Mouse (Mus musculus): ENCODE measurements around the gene Pomp. TPM values are rescaled to one million over a fixed set of nuclear protein-coding genes. Genes with fewer than 3 reads are reported as not detected.

Gene Pomp
- polyA plus RNA-seq, 1 experiment from 2014 or later, result 497 TPM

- H3K4me1 ChIP-seq, result no peaks in the 10 kb centered on the region
- no peaks in the 10 kb centered on the region for H3K9me3 ChIP-seq
- H3K4me2 ChIP-seq (replicated peaks), result no peak overlapping the region
- no peaks in the 10 kb centered on the region for H3K36me3 ChIP-seq
- H3K27me3 ChIP-seq, result no peaks in the 10 kb centered on the region
- WGBS, result 80% methylated on average over 5 of the region's 5 CpGs
- no peak overlapping the region for H3K4me3 ChIP-seq
- H3K27ac ChIP-seq (replicated peaks), result no peak overlapping the region
- no peak for ATAC-seq (ENCODE audit: low FRiP score, low read depth)
- no peak overlapping the region for H3K9ac ChIP-seq (replicated peaks)
Measured at GRCm38 (mm10) chr5:147911744-147912143, 51.5 kb downstream of the Pomp start.

GRCm38 (mm10) chr5:147913241-147913842 lies 53.1 kb downstream of the Pomp start:
- H3K27me3 ChIP-seq, result no peaks in the 10 kb centered on the region
- H3K4me2 ChIP-seq (replicated peaks), result no peak overlapping the region

GRCm38 (mm10) chr5:147915038-147915566 lies 54.8 kb downstream of the Pomp start:
- H3K9ac ChIP-seq (replicated peaks), result no peak overlapping the region
- H3K27me3 ChIP-seq, result no peaks in the 10 kb centered on the region
- 54% methylated on average over 6 of the region's 6 CpGs for WGBS
- H3K27ac ChIP-seq (replicated peaks), result no peak overlapping the region
- H3K36me3 ChIP-seq, result no peaks in the 10 kb centered on the region
- H3K4me2 ChIP-seq (replicated peaks), result no peak overlapping the region
- no peaks in the 10 kb centered on the region for H3K4me1 ChIP-seq
- H3K9me3 ChIP-seq, result no peaks in the 10 kb centered on the region
- H3K4me3 ChIP-seq, result no peak overlapping the region
- ATAC-seq (ENCODE audit: low FRiP score, low read depth), result no peak

More at GRCm38 (mm10) chr5:147913241-147913842, 53.1 kb downstream of the Pomp start:
- H3K9me3 ChIP-seq, result no peaks in the 10 kb centered on the region
- WGBS, result 46% methylated on average over 14 of the region's 14 CpGs
- no peaks in the 10 kb centered on the region for H3K4me1 ChIP-seq
- H3K9ac ChIP-seq (replicated peaks), result no peak overlapping the region
- no peaks in the 10 kb centered on the region for H3K36me3 ChIP-seq
- no peak overlapping the region for H3K27ac ChIP-seq (replicated peaks)
- no peak overlapping the region for H3K4me3 ChIP-seq
- no peak for ATAC-seq (ENCODE audit: low FRiP score, low read depth)

- no peaks in the 10 kb centered on the region for H3K27me3 ChIP-seq
- H3K4me3 ChIP-seq, result no peak overlapping the region
- no peak overlapping the region for H3K9ac ChIP-seq (replicated peaks)
- no peak overlapping the region for H3K4me2 ChIP-seq (replicated peaks)
- H3K27ac ChIP-seq (replicated peaks), result no peak overlapping the region
- H3K36me3 ChIP-seq, result no peaks in the 10 kb centered on the region
- WGBS, result 84% methylated on average over 9 of the region's 9 CpGs
- no peaks in the 10 kb centered on the region for H3K4me1 ChIP-seq
- ATAC-seq (ENCODE audit: low FRiP score, low read depth), result no peak
- H3K9me3 ChIP-seq, result no peaks in the 10 kb centered on the region
Measured at GRCm38 (mm10) chr5:147916171-147916570, 55.9 kb downstream of the Pomp start.

- WGBS, result 82% methylated on average over 17 of the region's 17 CpGs
- no peak for ATAC-seq (ENCODE audit: low FRiP score, low read depth)
Measured at GRCm38 (mm10) chr5:147918044-147918846, 58.0 kb downstream of the Pomp start.

GRCm38 (mm10) chr5:147924621-147925020 lies 64.4 kb downstream of the Pomp start:
- Histone ChIP-seq H3K4me1 (no peaks in the 10 kb centered on the region), H3K4me3 (no peak overlapping the region), H3K9me3 (no peaks in the 10 kb centered on the region), H3K27ac (replicated peaks) (no peak overlapping the region), H3K27me3 (no peaks in the 10 kb centered on the region), H3K9ac (replicated peaks) (no peak overlapping the region), H3K4me2 (replicated peaks) (no peak overlapping the region), H3K36me3 (no peaks in the 10 kb centered on the region)
- no peak for ATAC-seq (ENCODE audit: low FRiP score, low read depth)
- WGBS, result 88% methylated on average over 5 of the region's 5 CpGs

More at GRCm38 (mm10) chr5:147918044-147918846, 58.0 kb downstream of the Pomp start:
- Histone ChIP-seq H3K36me3 (no peaks in the 10 kb centered on the region), H3K4me3 (no peak overlapping the region), H3K4me2 (replicated peaks) (no peak overlapping the region), H3K9ac (replicated peaks) (no peak overlapping the region), H3K9me3 (no peaks in the 10 kb centered on the region), H3K27ac (replicated peaks) (no peak overlapping the region), H3K27me3 (no peaks in the 10 kb centered on the region), H3K4me1 (no peaks in the 10 kb centered on the region)

Other genes starting within 250 kb of the Pomp start
- 11.9 and 12.6 TPM in 2 replicates for gene Flt1, start 134.4 kb upstream of the Pomp start, polyA plus RNA-seq (2016; fragmentation: Nextera tagmentation; extraction: Ambion mirVana)
- gene Slc46a3, start 34.4 kb downstream of the Pomp start, polyA plus RNA-seq (2016; fragmentation: Nextera tagmentation; extraction: Ambion mirVana), result 4.7 and 6.4 TPM in 2 replicates
- gene Mtus2, start 96.9 kb downstream of the Pomp start, polyA plus RNA-seq (2016; fragmentation: Nextera tagmentation; extraction: Ambion mirVana), result 24.0 and 25.4 TPM in 2 replicates